Mouse (Mus musculus): ENCODE results near the gene Gm45623. TPM values are rescaled to one million over a fixed set of nuclear protein-coding genes. Genes with fewer than 3 reads are reported as not detected.

The Gm45623 gene
- total RNA-seq, 2 experiments from 2014 or later, result not detected

DNA sequence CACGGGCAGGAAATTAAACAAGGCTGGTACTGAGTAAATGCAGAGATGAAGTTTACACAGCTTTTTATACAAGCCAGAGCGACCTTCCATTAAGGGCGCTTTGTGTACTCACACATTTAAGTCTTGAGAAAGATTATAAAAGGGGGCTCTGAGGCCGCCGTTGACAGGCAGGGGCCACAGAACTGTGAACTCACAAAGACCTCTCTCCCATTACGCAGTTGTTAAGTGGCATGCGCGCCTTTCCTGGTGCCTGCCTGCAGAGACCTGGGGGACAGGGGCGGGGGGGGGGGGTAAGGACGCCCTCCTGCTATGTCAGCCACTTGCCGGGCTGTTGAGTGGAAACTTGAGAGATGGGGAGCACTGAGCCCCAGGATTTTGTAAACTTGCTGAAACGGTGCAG lies 3.6 kb upstream of the Gm45623 start:
- intact Hi-C loops (cut with DNase I; ENCODE audit: low total_unique reads), result no loop called here
- DNase-seq, result no peak

DNA sequence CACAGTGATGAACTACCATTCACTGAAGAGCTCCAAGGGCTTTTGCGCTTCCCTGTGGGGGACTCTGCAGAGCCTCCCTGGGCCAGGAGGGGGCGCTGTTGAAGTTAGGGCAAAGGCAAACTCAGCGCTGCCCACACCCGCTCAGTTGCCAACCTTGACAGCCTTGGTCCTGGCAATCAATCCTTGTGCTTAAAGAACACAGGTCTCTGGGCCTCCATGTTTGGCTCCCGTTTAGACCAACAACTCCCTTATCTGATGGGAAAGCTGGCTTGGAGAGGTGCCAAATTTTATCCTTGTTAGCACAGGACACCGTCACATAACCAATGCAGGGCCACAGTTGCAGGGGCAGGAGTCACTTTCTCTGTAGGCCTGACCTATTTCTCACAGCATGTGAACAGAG lies 2.2 kb upstream of the Gm45623 start:
- DNase-seq, result no peak
- intact Hi-C loops (cut with DNase I; ENCODE audit: low total_unique reads), result no loop called here

DNA sequence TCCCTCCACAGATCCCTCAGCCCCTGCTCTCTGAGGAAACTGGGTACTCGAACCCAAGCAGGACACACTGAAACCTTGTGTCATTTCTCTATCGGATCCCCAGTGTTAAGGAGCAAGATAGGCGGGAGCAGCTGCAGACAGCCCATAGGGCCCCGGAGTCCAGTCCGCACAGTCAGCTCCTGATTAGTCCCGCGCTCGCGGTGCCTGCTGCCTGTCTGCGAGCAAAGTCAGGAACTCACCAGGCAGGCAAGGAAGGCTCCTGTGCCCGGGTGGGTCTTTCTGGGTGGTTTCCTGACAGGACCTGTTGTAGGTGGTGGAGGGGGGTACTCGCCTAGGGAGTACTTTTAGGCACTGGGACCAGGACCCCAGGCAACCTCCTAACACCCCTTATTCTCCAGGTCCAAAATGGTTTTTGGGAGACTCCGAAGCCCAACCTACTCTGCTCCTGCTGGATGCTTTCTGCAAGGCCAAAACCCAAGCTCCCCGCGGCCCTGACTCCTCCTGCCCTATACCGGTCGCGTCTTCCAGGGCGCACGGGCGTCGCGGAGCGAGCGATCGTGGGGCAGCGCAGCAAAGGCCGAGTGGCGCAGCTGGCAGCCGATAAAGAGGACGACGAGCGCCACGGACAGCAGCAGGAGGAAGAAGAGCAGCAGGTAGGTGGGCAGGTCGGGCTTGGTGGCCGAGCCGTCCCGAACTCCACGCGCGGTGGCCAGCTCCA lies 994 bp downstream of the Gm45623 start:
- peak; percentile 16 for DNase-seq
- intact Hi-C loops (cut with DNase I; ENCODE audit: low total_unique reads), result no loop called here

DNA sequence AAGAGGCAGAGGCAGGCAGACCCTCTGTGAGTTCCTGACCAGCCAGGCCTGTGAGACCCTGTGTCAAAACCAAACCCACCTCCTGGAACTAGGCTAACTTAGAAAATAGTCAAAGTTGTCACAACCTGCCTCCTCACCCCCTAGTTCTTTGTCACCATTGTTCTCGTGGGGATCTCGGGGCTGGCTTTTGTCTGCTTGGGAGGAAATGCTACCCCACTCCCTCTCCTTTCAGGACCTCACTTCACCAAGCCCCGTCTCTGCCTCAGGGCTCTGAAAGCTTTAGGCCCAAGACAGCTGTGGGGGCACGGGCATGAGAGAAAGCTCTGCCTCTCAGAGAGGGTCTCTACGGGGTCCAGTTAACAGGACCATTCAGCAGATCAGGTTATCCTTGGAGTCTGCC lies 1.9 kb downstream of the Gm45623 start:
- intact Hi-C loops (cut with DNase I; ENCODE audit: low total_unique reads), result no loop called here
- no peak for DNase-seq

DNA sequence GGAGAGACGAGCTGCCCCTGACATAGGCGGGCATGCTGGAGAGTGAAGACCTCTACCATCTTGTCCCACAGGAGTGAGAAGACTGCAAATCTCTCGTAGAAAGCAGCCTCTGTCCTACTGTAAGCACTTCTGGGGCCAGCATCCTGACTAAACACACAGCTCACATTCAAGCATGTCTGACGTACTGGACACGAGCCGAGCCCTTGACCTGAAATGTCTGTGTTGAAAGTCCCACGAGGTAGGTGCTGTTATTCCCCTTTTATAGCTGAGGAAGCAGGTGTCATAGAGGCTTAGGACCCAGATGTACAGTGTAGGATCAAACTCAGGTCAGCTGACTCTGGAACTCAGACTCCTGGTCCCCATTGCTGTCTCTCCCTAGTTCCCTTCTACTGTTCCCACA lies 4.2 kb downstream of the Gm45623 start:
- intact Hi-C loops (cut with DNase I; ENCODE audit: low total_unique reads), result no loop called here
- no peak for DNase-seq

DNA sequence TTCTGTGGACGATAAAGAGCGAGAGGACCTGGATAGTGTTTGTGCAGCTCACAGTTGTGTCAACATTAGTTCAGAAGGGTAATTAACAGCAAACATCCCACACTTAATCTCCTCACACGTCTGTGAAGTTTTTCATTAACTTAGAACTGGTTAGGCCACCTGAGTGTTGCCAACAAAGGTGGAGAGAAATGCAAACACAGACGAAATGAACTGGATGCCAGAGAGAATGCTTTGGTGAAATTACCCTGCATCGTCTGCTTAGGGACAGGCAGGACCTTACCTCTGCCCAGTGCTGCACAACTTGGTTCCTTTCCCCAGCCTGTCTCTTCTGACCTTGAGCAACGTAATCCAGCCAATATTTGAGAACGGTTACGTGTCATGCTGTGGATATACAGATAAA lies 6.1 kb downstream of the Gm45623 start:
- intact Hi-C loops (cut with DNase I; ENCODE audit: low total_unique reads), result no loop called here
- DNase-seq, result no peak

DNA sequence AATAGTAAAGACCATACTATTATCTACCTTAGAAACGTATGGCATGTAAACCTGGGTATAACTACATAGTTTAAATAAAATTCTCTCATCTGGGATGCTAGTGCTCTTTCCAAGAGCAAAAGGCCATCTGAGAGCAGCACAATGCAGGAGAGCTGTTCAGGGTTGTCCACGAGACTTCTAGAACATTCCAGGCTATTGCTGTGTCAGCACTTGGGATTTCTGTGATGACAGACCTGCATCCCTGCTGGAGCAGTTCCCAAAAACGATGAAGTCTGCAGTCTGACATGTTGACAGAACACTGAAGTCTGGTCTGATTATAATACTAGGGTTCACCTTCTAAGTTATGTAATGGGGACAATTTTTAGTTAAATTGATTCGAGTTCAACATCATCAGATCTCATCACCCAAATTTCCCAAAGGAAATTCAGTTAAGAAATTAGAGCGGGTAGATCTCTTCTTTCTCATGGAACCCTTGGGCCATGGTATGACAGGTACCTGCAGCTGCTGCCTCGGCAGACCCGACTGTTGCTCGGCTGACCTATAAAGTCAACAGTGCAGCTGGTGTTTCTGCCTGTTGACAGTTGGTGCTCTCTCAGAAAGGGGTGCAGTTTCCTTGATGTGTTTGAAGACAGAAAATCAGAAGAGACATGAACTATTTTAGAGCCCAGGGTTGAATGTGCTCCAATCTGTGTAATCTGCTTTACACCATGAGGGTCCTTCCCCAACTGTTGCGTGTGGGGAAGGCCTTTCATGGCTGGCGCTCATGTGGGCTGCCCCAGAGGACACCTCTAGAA lies 6.7 kb downstream of the Gm45623 start:
- intact Hi-C loops (cut with DNase I; ENCODE audit: low total_unique reads), result no loop called here
- DNase-seq, result no peak

DNA sequence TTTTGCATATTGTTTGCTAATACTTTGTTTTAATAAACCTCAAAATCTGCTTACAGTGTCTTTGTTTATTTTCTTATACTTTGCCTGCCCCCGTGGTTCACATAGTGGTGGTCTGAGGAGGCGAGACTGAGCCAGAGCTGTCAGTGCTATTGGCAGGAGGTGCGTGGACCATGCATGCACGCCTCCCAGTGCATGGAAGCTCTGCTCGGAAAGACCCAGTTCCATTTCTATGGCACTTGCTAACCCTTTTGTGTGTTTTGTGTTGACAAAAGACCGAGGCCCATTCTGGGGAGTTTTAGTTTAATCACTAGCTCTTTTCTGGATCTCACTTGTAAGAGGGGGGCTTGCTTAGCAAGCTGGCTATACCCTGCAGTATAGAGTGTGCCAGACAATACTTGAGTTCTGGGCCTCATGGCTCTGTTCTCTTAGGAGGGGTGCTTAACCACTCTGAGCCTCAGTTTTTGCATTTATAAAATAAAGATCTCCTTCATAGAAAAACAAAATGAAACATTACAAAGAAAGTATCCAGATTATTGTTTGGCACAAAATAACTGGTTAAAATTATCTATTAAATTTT lies 11.2 kb downstream of the Gm45623 start:
- intact Hi-C loops (cut with DNase I; ENCODE audit: low total_unique reads), result no loop called here
- no peak for DNase-seq

DNA sequence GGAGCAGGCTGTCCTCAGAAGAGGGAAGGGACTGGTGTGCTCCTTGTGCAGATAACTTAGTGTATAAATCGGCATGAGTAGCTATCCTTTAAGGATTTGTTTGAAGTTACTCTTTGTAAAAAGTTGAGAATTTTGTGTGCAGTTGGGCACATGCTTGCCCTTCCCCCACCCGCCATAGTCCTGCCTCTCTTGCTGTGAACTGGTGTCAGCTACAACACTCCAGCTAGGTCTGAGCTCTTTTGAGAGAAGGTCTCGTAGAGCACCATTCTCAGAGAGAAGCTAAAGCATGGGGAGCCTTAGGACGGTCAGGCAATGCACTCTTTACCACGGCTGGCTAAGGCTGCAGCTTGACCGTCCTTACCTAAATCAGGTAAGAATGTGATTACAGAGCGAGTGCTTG lies 11.9 kb downstream of the Gm45623 start:
- intact Hi-C loops (cut with DNase I; ENCODE audit: low total_unique reads), result no loop called here
- DNase-seq, result no peak

DNA sequence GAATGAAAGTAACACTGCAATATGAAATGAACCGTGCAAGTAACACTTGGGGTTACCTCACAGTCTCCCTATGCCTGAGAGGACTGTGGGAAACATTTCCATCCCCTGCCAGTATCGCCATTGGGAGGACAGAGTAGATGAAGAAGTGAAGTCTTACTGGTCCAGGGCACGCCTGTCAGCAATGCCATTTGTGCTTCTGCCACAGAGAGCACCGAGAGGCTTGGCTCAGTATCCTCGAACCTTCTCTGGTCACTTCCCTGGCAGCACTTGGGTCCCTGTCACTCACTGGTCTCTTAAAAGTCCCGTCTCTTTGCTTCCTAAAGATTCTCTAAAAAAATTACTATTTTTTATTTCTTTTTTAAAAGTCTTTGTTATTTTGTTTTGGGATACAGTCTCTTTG lies 13.1 kb downstream of the Gm45623 start:
- no peak for DNase-seq
- intact Hi-C loops (cut with DNase I; ENCODE audit: low total_unique reads), result no loop called here

DNA sequence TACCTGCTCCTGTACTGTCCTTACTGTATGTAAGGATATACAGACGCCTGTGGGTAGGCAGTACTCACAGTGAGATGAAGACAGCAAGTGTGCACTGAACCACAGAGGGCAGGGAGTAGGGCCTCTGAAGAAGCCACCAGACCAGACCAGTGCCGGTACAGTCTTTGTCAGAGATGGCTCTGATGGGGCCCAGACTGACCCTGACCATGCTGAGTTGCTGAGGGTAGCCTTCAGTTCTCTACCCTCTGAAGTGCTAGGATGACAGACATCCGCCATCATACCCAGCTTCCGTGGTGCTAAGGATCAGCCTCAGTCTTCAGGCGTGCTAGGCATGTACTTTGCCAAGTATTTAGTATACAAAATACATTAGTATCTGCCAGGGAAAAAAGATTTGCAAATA lies 14.1 kb downstream of the Gm45623 start:
- no peak for DNase-seq
- intact Hi-C loops (cut with DNase I; ENCODE audit: low total_unique reads), result loop anchor here (10.0 kb wide), 2 partner anchors 85 to 185 kb away; no protein-coding TSS in a partner anchor

DNA sequence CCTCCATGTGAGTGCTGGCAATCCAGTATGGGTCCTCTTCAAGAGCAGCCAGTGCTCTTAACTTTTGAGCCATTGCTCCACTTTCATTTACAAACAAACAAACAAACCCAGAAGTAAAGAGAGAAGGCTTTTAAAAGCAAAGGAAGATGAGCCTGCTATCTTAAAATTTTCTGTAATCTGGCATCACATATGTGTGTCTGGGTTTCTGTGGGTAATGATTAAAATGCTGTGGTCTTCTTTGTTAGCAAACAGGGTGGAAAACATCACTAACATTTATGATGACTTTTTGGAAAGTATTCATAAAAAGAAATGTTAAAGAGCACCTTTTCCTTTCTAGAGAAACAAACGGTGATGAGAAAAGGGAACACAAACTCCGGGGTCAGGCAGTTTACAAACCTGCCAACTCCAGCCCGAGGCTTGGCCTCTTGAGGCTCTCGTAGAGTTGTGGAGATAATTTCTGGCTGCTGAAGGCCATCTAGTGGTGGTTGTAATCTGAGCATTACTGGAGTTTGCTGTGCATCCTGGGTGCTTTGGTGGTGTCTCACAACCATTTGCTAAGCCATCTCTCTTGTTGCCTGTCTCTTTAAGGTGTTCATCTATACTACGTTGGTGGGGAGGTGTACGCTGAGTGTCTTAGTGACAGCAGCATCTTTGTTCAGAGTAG lies 18.3 kb downstream of the Gm45623 start:
- peak; percentile 37 for DNase-seq
- intact Hi-C loops (cut with DNase I; ENCODE audit: low total_unique reads), result loop anchor here (10.0 kb wide), 2 partner anchors 81 to 181 kb away; no protein-coding TSS in a partner anchor

DNA sequence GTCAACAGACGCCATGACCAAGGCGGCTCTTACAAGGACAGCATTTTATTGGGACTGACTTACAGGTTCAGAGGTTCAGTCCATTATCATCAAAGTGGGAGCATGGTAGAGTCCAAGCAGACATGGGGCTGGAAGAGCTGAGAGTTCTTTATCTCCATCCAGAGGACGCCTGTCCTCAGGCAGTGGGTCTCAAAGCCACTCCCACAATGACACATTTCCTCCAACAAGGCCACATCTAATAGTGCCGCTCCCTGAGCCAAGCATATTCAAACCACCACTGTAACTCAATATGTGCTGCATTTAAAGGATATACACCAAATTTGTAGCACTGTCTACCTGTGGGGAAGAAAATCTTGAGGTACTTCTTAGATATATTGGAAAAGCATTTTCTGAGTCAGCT lies 19.0 kb downstream of the Gm45623 start:
- no peak for DNase-seq
- intact Hi-C loops (cut with DNase I; ENCODE audit: low total_unique reads), result loop anchor here (10.0 kb wide), 2 partner anchors 80 to 180 kb away; no protein-coding TSS in a partner anchor

DNA sequence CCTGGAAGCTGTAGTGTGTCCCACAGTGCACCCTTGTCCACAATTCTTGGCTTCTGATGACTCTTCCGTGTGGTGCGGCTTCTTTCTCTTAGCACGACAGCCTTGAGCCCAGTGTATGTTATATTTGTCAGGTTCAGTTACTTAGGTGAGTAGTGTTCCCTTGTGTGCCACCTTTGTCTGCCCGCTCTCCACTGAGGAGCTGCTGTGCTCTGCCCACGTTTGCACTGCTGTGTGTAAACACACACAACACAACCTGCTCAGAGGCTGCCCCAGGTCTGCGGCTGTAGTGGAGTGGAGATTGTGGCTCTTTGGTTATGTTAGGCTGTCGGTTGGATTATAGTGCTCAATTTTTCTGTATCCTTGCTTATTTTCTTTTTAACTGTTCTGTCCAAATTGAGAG lies 24.6 kb downstream of the Gm45623 start:
- no peak for DNase-seq
- intact Hi-C loops (cut with DNase I; ENCODE audit: low total_unique reads), result no loop called here

DNA sequence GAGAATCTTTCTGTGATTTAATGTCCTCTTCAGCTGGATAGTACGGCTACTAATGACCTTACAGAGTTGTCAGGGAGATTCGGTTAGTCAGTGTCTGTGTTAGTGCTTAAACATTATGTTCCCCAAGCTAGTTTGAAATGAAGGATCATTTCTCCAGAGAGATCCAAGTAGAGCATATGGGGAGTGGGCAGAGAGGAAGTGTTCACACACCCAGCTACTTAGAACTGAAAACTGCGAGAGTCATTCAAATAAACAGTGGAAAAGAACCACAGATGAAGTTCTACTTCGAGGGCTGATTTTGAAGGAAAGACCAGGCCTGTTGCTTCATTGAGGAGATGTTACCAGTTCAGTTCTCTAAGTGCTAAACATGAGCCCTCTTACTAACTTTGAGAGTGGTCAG lies 27.1 kb downstream of the Gm45623 start:
- DNase-seq, result no peak
- intact Hi-C loops (cut with DNase I; ENCODE audit: low total_unique reads), result no loop called here

DNA sequence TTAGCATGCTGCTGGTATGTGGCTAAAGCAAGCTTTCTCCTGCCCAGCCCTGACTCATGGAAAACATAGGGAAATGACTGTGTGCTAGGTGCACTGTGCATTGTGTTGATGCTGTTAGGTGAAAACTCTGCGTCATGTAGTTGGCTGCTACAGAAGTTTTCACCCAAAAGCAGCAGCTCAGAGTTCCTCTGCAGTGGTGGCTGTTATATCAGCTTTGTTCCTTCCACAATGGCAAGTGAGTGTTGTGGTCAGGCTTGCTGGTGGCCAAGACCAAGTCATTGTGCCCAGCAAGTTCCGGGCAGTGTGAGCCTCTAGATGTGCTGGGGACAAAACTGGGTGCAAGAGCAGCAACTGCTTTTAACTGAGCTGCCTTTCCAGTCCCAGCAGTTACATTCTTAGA lies 41.4 kb downstream of the Gm45623 start:
- intact Hi-C loops (cut with DNase I; ENCODE audit: low total_unique reads), result no loop called here
- DNase-seq, result no peak

DNA sequence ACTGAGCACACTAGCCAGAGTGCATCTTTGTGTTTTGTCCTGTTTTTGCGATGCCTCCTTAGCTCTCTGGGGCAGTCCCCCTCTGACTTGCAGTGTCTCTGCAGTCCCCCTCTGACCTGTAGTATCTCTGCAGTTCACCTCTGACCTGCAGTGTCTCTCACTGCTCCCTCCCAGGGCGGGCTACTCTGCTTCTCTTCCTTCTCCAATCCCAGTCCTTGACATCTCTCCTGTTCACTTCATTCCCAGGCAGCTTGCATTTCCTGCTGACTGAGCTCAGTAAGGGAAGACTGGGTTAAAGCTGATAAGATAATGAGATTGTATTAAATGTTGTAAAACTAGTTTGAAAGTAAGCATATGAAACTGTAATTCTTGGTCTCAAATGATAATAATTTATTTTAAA lies 43.0 kb downstream of the Gm45623 start:
- DNase-seq, result no peak
- intact Hi-C loops (cut with DNase I; ENCODE audit: low total_unique reads), result no loop called here

DNA sequence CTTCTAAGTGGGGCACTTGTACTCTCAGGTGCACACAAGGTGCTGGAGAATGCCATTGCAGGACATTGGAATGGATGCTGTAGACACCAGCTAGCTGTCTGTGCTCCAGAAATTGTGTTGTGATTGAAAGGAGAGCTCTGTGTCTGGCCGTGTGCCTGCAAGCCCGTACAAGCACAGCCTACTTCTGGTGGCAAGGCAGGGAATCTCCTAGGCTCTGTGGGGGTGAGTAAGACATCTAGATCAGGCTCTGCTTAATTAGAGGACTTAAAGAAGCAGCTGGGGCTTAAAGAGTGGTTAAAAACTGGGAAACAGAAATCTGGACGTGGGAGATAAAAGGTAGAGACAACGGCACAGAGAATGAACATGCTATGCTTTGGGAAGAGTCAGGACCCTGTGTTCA lies 46.0 kb downstream of the Gm45623 start:
- intact Hi-C loops (cut with DNase I; ENCODE audit: low total_unique reads), result no loop called here

DNA sequence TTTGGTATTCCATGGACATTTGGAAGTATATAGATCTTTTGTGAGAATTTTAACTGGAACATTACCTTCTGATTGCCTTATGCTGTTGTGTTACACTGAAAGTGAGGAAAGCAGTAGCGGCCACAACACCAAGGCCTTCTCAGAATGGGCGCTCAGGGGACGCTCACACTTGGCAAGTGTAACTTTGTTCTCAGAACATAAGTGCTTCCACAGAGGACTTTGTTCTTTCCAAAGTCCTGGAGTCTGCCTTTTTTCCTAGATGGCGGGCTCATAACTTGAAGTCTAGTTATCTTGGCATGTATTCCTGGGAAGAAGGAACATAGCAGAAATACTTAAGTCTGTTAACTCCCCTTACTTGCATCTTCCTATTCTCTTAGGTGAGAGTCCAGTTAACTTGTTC lies 46.5 kb downstream of the Gm45623 start:
- DNase-seq, result no peak
- intact Hi-C loops (cut with DNase I; ENCODE audit: low total_unique reads), result no loop called here

More for the DNA sequence above, 46.0 kb downstream of the Gm45623 start:
- DNase-seq, result no peak

DNA sequence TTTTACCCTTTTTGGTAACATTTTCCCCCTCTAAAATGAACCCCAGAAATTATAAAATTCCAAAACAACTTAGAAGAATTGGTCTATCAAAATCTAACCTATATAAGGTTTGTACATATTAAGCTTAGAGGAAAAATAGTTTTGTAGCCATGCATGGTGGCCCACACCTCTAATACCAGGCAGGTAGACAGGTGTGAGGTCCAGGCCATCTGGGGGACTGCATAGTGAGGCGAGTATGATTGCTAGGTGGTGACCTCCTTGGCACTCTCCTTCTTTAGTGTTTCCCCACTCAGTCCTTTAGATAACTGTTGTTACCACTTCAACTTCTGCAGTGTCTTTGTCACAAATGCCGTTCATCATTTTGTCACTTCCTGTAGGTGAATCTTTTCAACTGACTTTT lies 49.0 kb downstream of the Gm45623 start:
- DNase-seq, result no peak
- intact Hi-C loops (cut with DNase I; ENCODE audit: low total_unique reads), result no loop called here

Measured in gastrocnemius, postnatal 14 days (tissue).